Mouse (Mus musculus): ENCODE results near the gene Kazn.

Kazn gene

GRCm38 (mm10) chr4:142239240-142240126, at the start of gene Kazn:
Kazn (minus strand) TSS chr4:142239401.
- peak; percentile 93 to 94 for DNase-seq

- no peak for DNase-seq
These were observed 46.3 kb upstream of the Kazn start for GRCm38 (mm10) chr4:142285471-142285870.

GRCm38 (mm10) chr4:142283867-142284266, 44.7 kb upstream of the Kazn start:
- peak in 1 of 2 experiments; percentile 14 for DNase-seq

GRCm38 (mm10) chr4:142278197-142278575, 39.0 kb upstream of the Kazn start:
- DNase-seq, result no peak

GRCm38 (mm10) chr4:142277481-142278196, 38.4 kb upstream of the Kazn start:
- DNase-seq, result peak; percentile 18 to 31

DNA sequence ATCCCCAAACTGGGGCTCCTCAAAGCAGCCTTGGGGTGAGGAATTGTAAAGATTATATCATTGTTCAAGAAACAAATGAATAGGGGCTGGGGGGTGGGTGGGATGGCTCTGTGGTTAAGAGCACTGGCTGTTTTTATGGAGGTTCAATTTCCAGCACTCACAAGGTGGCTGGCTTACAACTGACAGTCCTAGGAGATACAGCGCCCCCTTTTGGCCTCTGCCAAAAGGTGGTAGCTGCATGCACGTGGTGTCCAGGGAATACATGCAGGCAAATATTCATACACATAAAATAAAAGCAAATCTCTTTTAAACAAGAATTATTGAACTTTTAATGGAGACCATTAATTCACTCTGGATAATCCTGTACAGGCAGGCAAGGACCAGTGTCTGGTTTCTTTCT, 36.0 kb upstream of the Kazn start:
- DNase-seq, result no peak

DNA sequence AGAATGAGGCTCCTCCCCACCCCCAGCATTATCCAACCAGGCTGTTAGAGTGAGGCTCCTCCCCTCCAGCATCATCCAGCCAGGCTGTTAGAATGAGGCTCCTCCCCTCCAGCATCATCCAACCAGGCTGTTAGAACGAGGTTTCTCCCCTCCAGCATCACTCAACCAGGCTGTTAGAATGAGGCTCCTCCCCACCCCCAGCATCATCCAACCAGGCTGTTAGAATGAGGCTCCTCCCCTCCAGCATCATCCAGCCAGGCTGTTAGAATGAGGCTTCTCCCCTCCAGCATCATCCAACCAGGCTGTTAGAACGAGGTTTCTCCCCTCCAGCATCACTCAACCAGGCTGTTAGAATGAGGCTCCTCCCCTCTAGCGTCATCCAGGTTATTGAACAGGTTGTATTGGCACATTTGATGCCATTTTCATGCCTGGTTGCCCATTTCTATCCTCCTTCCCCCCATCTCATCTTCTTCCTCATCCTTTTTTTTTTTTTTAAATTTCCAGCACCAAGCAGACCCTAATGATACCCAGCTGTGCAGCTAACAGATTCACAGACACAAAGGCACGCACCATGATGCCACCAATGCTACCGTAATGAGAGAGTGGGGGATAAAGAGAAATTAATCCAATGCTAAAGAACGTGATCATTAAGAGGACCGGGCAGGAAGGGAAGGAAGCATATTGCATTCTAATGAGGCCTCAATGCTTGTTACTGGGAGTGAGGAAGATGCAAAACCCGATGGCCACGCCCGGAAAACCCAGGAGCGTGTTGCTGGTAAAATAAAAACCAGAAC, 35.4 kb upstream of the Kazn start:
- no peak for DNase-seq

DNA sequence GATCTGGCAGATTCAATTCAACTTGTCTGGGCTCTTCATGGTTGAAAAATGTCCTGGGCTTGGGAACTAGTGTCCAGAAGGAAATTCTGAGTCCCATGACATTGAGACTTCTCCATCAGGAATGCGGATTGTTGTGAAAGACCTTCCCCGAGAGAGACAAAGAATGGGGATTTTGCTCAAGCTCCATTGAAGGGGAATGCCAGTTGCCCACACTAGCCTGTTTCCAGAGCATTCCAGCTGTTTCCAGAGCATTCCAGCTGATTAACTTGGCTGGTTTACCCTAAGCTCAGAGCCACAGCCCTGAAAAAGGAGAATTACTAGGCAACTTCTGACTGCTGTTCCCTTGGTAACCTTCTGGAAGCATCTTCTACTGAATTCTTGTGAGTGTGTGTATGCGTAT, 32.3 kb upstream of the Kazn start:
- DNase-seq, result no peak

DNA sequence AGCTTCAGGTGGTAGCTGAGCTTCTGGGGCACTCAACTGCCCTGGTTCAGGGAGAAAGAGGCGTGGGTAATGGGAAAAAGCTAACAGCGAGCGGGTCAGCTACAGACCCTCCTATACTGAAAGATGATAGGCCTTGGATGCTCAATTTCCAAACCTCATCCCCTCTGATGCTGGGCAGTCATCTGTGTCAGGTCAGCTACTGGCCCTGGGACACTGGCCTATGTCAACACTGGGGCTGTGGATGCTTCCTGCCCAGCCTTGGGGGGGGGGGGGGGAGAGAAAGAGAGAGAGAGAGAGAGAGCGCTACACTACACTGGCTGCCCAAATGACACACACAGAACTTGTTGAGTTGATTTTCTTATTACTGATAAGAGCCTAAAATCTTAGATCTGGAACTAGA, 28.6 kb upstream of the Kazn start:
- DNase-seq, result no peak

DNA sequence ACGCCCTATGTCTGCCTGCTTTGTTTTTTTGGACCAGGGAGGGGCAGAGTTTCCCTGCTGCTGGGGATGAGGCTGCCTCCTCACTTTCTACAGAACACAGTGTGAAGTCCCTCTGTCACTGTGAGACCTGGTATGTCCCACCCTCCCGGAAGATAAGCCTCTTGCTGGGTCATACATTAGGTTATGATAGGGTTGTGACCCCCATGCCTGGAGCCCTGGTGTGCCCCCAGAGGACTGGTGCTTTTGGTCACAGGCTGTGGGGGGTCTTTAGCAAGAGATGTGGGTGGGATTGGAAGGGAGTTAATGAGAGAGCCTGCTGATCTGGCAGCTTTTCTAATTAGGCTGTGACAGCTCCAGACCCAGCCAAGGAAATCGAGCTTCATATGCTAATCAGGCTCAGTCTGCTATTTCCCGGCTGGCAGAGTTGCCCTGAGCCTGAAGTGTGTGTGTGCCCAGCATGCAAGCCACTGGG, 28.2 kb upstream of the Kazn start:
- no peak for DNase-seq

DNA sequence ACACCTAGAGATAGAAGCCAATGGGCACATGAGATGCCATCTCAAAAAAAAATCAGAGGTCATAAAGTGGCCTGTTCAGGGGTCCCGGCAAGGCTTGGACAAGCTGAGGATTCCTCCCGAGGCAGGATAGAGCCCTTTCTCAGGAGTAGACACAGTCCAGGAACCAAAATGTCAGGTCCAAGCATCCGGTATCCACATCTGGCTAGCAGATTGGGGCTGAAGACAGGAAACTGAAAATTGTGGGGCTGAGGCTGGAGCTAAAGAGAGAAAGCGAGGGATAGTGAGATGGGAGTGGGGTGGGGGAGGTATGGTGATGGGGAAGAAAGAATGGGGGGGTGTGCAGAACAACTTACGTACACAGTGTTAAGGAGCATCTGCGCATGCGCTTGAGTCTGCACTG, 25.1 kb upstream of the Kazn start:
- no peak for DNase-seq

GRCm38 (mm10) chr4:142261725-142262124, 22.5 kb upstream of the Kazn start:
- no peak for DNase-seq

- no peak for DNase-seq
These were observed 19.5 kb upstream of the Kazn start for GRCm38 (mm10) chr4:142258730-142259129.

GRCm38 (mm10) chr4:142254088-142254487, 14.9 kb upstream of the Kazn start:
- no peak for DNase-seq

GRCm38 (mm10) chr4:142251471-142252354, 12.5 kb upstream of the Kazn start:
- DNase-seq, result no peak

GRCm38 (mm10) chr4:142250054-142250453, 10.9 kb upstream of the Kazn start:
- DNase-seq, result no peak

- peak; percentile 41 to 69 for DNase-seq
These were observed 10.2 kb upstream of the Kazn start for GRCm38 (mm10) chr4:142249401-142249800.

DNA sequence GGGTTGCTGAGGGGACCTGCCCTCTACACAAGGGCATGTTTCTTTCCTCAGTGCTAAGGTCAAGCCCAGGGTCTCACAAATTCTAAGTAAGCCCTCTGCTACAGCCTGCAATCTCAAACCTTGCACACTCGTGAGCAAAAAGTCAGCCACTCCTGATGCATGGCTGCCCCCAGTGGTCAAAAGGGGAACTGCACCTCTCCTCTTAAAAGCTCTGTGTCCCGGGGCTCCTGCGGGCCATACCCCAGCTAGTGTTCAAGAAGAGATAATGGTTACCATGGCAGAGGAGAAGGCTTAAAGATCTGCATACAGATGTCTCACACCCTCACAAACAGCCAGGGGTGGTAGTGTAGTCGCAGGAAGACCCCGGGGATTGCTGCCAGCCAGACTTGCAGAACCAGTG, 9.2 kb upstream of the Kazn start:
- peak; percentile 74 to 85 for DNase-seq

DNA sequence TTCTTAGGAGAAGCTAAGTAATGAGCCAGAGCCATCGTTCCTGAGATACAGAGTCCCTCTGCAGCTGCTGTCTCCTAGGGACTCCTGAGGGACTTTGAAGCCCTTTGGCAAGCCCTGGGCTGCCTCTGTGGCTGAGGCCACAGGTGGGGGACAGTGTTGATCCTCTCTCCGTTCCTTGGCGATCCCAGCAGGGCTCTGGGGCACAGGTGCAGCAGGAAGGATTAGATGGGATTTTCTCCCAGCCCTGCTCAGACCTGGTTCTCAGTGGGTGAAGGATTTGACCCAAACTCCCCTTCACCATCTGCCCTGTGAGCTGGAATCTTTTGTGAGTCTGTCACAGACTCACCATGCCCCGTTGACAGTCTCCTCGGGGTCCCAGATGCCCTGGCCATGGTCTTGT, 7.5 kb upstream of the Kazn start:
- no peak for DNase-seq

- DNase-seq, result no peak
These were observed 5.4 kb upstream of the Kazn start for GRCm38 (mm10) chr4:142244641-142245040.

DNA sequence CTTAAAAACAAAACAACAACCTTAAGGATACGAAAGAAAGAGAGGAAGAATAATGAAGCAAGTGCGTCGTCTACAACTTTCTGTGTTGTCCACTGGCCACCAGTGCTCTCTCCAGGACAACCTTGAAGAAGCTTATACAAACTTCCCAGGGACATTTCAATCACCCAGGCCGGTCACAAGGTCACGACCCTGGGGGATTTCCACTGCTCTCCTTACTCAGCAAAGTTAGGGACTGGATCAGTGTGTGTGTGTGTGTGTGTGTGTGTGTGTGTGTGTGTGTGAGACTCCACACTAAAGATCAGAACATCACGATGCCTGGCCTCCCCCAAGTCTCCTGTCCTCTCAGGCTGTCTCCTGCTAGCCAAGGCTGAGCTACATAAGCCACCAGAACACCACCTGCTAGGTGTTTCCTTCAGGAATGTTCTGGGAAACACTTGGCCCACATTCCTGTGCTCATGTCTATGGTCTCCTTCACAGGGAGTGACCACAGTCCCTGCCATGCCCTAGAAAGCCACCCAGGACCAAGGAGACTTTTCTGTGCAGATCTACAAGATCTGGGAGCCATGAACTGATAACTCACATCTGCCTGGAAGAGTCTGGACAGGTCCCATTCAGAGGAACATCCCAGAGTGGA, 3.7 kb upstream of the Kazn start:
- DNase-seq, result no peak

DNA sequence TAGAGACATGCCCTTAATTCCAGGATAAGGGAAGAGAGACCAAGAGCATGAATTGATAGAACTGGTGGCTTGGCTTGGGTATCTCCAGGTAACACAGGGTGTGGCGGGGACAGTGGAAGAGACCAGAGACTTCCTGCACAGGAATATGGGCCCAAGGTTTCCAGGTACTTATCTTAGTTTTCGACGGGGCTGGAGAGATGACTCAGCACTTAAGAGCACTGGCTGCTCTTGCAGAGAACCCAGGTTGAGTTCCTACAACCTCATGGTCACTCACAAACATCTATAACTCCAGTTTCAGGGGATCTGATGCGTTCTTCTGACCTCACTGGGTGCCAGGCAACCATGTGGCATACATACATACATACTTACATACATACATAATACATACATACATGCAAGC, 3.0 kb upstream of the Kazn start:
- DNase-seq, result no peak
